Mouse (Mus musculus): ENCODE data around the gene Cntn4.

GRCm38 (mm10) chr6:105676637-105677036 lies 823 bp upstream of the Cntn4 start:
- no peak for TF ChIP-seq CTCF (conservative IDR thresholded peaks at IDR 0.05; ENCODE audit: low read length)
- no peak for TF ChIP-seq POU5F1 (IDR thresholded peaks at IDR 0.05; ENCODE audit: borderline replicate concordance, low read length)
- TF ChIP-seq NANOG (IDR thresholded peaks at IDR 0.05; ENCODE audit: borderline replicate concordance, low read length), result no peak
